Mouse (Mus musculus) olfactory bulb, adult 2 months (tissue): ENCODE results near the gene Kdm8. TPM values are rescaled to one million over a fixed set of nuclear protein-coding genes. Genes with fewer than 3 reads are reported as not detected.

Source experiments
- H3K27ac ChIP-seq: fragments of 200-500 bp; 2 replicates; pipeline ENCODE4 v1.5.1; 2012; ENCODE audit warnings: low read depth, low read length; ENCODE audit not compliant: insufficient read depth
- H3K4me1 ChIP-seq: fragments of 200-500 bp; 2 replicates; pipeline ENCODE4 v1.6.1; 2012; ENCODE audit warnings: low read length; ENCODE audit not compliant: control insufficient read depth, insufficient read depth
- H3K4me3 ChIP-seq: fragments of 200-500 bp; 2 replicates; pipeline ENCODE4 v1.5.1; 2012; ENCODE audit warnings: mild to moderate bottlenecking, low read depth, low read length, moderate library complexity; ENCODE audit not compliant: insufficient read depth
- CTCF ChIP-seq: fragments of 200-500 bp; IDR thresholded peaks from 2 replicates; pipeline ENCODE4 v1.5.1; 2012; ENCODE audit warnings: low read depth, mild to moderate bottlenecking, low read length, moderate library complexity; ENCODE audit not compliant: insufficient read depth
- POLR2A ChIP-seq: fragments of 200-500 bp; IDR thresholded peaks from 2 replicates; pipeline ENCODE4 v1.6.1; 2012; ENCODE audit warnings: mild to moderate bottlenecking, low read depth, low read length, moderate library complexity; ENCODE audit not compliant: insufficient read depth
- WGBS: fragments of 180-500 bp; shearing (Covaris S2); methylation state at CpG from one replicate; pipeline ENCODE4 v1.1.7; 2018; 5-methylcytosine and 5-hydroxymethylcytosine counted together
- polyA plus RNA-seq: library from polyadenylated mRNA; stranded (reverse); fragments of >200 nt; gene quantifications from 2 replicates; pipeline ENCODE4 v1.2.4, GENCODE M21; 2012; ENCODE audit warnings: low replicate concordance; ENCODE audit not compliant: missing spikeins, insufficient read depth, insufficient read length

Gene Kdm8
- polyA plus RNA-seq, 1 experiment = not detected

- WGBS = 82% methylated on average over 2 of the region's 2 CpGs
- TF ChIP-seq CTCF = no peak
- no peak for TF ChIP-seq POLR2A
- H3K27ac ChIP-seq = no peak overlapping the region
- H3K4me3 ChIP-seq = no peak overlapping the region
- peaks cover 5% of the 10 kb centered on the region for H3K4me1 ChIP-seq
Observed at GRCm38 (mm10) chr7:125489636-125490035, 45.2 kb downstream of the Kdm8 start.

- peaks cover 5% of the 10 kb centered on the region for H3K4me1 ChIP-seq
- peak within 1 kb of the TSS; percentile 63 for H3K4me3 ChIP-seq
- WGBS = under 1% methylated on average over 56 of the region's 56 CpGs
- peak within 1 kb of the TSS; percentile 76 for H3K27ac ChIP-seq
- TF ChIP-seq CTCF (no peak), POLR2A (peak; percentile 82)
Observed at GRCm38 (mm10) chr7:125490947-125491735, 46.7 kb downstream of the Kdm8 start, which contains the start of gene Nsmce1. Gene Nsmce1, minus strand, starts transcription at chr7:125491596.

- Histone ChIP-seq H3K4me1 (peaks cover 5% of the 10 kb centered on the region), H3K4me3 (peak overlapping the region; percentile 63), H3K27ac (peak overlapping the region; percentile 76)
- TF ChIP-seq CTCF (no peak), POLR2A (no peak)
- 4% methylated on average over 12 of the region's 12 CpGs for WGBS
Observed at GRCm38 (mm10) chr7:125491760-125492159, 47.3 kb downstream of the Kdm8 start.

GRCm38 (mm10) chr7:125492551-125492950 lies 48.1 kb downstream of the Kdm8 start:
- Histone ChIP-seq H3K4me3 (no peak overlapping the region), H3K4me1 (peaks cover 5% of the 10 kb centered on the region), H3K27ac (no peak overlapping the region)
- no peak for TF ChIP-seq CTCF
- TF ChIP-seq POLR2A = no peak
- WGBS = 91% methylated on average over 6 of the region's 6 CpGs

GRCm38 (mm10) chr7:125495864-125496440 lies 51.5 kb downstream of the Kdm8 start:
- H3K27ac ChIP-seq = no peak overlapping the region
- TF ChIP-seq POLR2A (no peak), CTCF (no peak)
- H3K4me1 ChIP-seq = peaks cover 3% of the 10 kb centered on the region
- no peak overlapping the region for H3K4me3 ChIP-seq
- 63% methylated on average over 6 of the region's 6 CpGs for WGBS

GRCm38 (mm10) chr7:125499927-125500868 lies 55.7 kb downstream of the Kdm8 start:
- no peak overlapping the region for H3K27ac ChIP-seq
- no peaks in the 10 kb centered on the region for H3K4me1 ChIP-seq
- WGBS = 70% methylated on average over 13 of the region's 13 CpGs
- no peak for TF ChIP-seq CTCF
- TF ChIP-seq POLR2A = no peak
- no peak overlapping the region for H3K4me3 ChIP-seq

GRCm38 (mm10) chr7:125500879-125501278 lies 56.4 kb downstream of the Kdm8 start:
- H3K4me3 ChIP-seq = no peak overlapping the region
- no peak for TF ChIP-seq POLR2A
- no peak for TF ChIP-seq CTCF
- H3K4me1 ChIP-seq = no peaks in the 10 kb centered on the region
- 93% methylated on average over 7 of the region's 7 CpGs for WGBS
- H3K27ac ChIP-seq = no peak overlapping the region

GRCm38 (mm10) chr7:125503374-125504092 lies 59.1 kb downstream of the Kdm8 start:
- Histone ChIP-seq H3K27ac (no peak overlapping the region), H3K4me3 (no peak overlapping the region), H3K4me1 (no peaks in the 10 kb centered on the region)
- WGBS = 79% methylated on average over 5 of the region's 5 CpGs
- no peak for TF ChIP-seq CTCF
- no peak for TF ChIP-seq POLR2A
